Mouse (Mus musculus) cerebellum, postnatal 36 days (tissue): Measurements from ENCODE around the gene 1700109H08Rik.
A peak's percentile ranks its signal among the peaks of the same experiment; 100 is the strongest.
"Not testable (repeated sequence)": the region's sequence is repeated elsewhere in the genome, so short reads cannot be mapped to it uniquely, and the experiment has no call there.

Experiments used
- DNase-seq, 2 experiments: peaks; one replicate each; pipeline ENCODE4 v3.0.0; 2021 to 2022; ENCODE audit warnings: mixed read lengths in 2 of 2

Gene 1700109H08Rik

GRCm38 (mm10) chr5:3571266-3571665, at the start of gene 1700109H08Rik:
Gene 1700109H08Rik (plus strand): TSS chr5:3571566.
- no peak for DNase-seq

GRCm38 (mm10) chr5:3521741-3522140, 49.6 kb upstream of the 1700109H08Rik start:
- no peak for DNase-seq

- no peak for DNase-seq
Observed at GRCm38 (mm10) chr5:3522826-3523225, 48.5 kb upstream of the 1700109H08Rik start.

GRCm38 (mm10) chr5:3527041-3527691, 44.2 kb upstream of the 1700109H08Rik start:
- DNase-seq: no peak

- DNase-seq: no peak
Observed at GRCm38 (mm10) chr5:3529585-3530189, 41.7 kb upstream of the 1700109H08Rik start.

GRCm38 (mm10) chr5:3532048-3532447, 39.3 kb upstream of the 1700109H08Rik start:
- not testable (repeated sequence) for DNase-seq

- DNase-seq: no peak
Observed at GRCm38 (mm10) chr5:3536592-3537212, 34.7 kb upstream of the 1700109H08Rik start.

GRCm38 (mm10) chr5:3538505-3539472, 32.6 kb upstream of the 1700109H08Rik start:
- DNase-seq: no peak

GRCm38 (mm10) chr5:3541871-3542270, 29.5 kb upstream of the 1700109H08Rik start:
- no peak for DNase-seq

GRCm38 (mm10) chr5:3543629-3544479, 27.5 kb upstream of the 1700109H08Rik start, which contains the start of gene Fam133b:
Gene Fam133b (plus strand): TSS chr5:3543833.
- DNase-seq: peak; percentile 96 to 97

- no peak for DNase-seq
Observed at GRCm38 (mm10) chr5:3544480-3544769, 26.9 kb upstream of the 1700109H08Rik start.

GRCm38 (mm10) chr5:3546226-3546625, 25.1 kb upstream of the 1700109H08Rik start:
- no peak for DNase-seq

GRCm38 (mm10) chr5:3551481-3551880, 19.9 kb upstream of the 1700109H08Rik start:
- DNase-seq: no peak

GRCm38 (mm10) chr5:3554198-3554597, 17.2 kb upstream of the 1700109H08Rik start:
- no peak for DNase-seq

GRCm38 (mm10) chr5:3574825-3575224, 3.5 kb downstream of the 1700109H08Rik start:
- no peak for DNase-seq

- no peak for DNase-seq
Observed at GRCm38 (mm10) chr5:3577939-3578338, 6.6 kb downstream of the 1700109H08Rik start.

GRCm38 (mm10) chr5:3579066-3579465, 7.7 kb downstream of the 1700109H08Rik start:
- DNase-seq: no peak

GRCm38 (mm10) chr5:3595693-3596398, 24.5 kb downstream of the 1700109H08Rik start, which contains the start of gene Pex1:
Gene Pex1 (plus strand): TSS chr5:3596066.
- peak; percentile 92 to 94 for DNase-seq

- peak; percentile 81 to 85 for DNase-seq
Observed at GRCm38 (mm10) chr5:3596399-3596766, 25.0 kb downstream of the 1700109H08Rik start, which contains the start of gene Rbm48. Gene Rbm48 (minus strand): TSS chr5:3596585.

- no peak for DNase-seq
Observed at GRCm38 (mm10) chr5:3597171-3597570, 25.8 kb downstream of the 1700109H08Rik start.

GRCm38 (mm10) chr5:3598766-3599165, 27.4 kb downstream of the 1700109H08Rik start:
- DNase-seq: no peak
